Mouse (Mus musculus) MEL (cell line): Measurements from ENCODE around the gene Fndc7. TPM values are rescaled to one million over a fixed set of nuclear protein-coding genes. Genes with fewer than 3 reads are reported as not detected.
"Not testable (repeated sequence)": the region's sequence is repeated elsewhere in the genome, so short reads cannot be mapped to it uniquely, and the experiment has no call there.

Experiments
- DNase-seq: peaks from one replicate; pipeline ENCODE4 v3.0.0; 2011; ENCODE audit warnings: low read depth, low spot score
- H3K27ac ChIP-seq: 2 replicates; pipeline ENCODE4 v1.5.1; 2012; ENCODE audit warnings: low read depth, mild to moderate bottlenecking, control low read depth, low read length, moderate library complexity; ENCODE audit not compliant: control insufficient read depth
- H3K27me3 ChIP-seq, 2 experiments: fragments of 150-350 bp in 1 of 2; sonication (generic) in 1 of 2; 2 replicates each; pipeline ENCODE4 v1.6.1; 2012; ENCODE audit warnings: low read length in 2 of 2, mild to moderate bottlenecking in 2 of 2, improper control_type of control experiment in 1 of 2, moderate library complexity in 1 of 2; ENCODE audit not compliant: insufficient read depth in 2 of 2, control insufficient read depth in 1 of 2
- H3K36me3 ChIP-seq, 2 experiments: 2 replicates each; pipeline ENCODE4 v1.6.1; 2012 to 2014; ENCODE audit warnings: low read length in 2 of 2, improper control_type of control experiment in 1 of 2, inconsistent platforms in 1 of 2, mild to moderate bottlenecking in 1 of 2; ENCODE audit not compliant: insufficient read depth in 2 of 2, control insufficient read depth in 1 of 2
- H3K4me1 ChIP-seq, 2 experiments: fragments of 150-350 bp in 1 of 2; sonication (generic) in 1 of 2; 2 replicates each; pipeline ENCODE4 v1.6.1; 2012; ENCODE audit warnings: low read length in 2 of 2, improper control_type of control experiment in 1 of 2, mild to moderate bottlenecking in 1 of 2; ENCODE audit not compliant: insufficient read depth in 2 of 2, control insufficient read depth in 1 of 2
- H3K4me3 ChIP-seq, 2 experiments: fragments of 150-350 bp in 1 of 2; sonication (generic) in 1 of 2; 2 replicates each; pipeline ENCODE4 v1.5.1; 2012; ENCODE audit warnings: low read depth in 2 of 2, low read length in 2 of 2, mild to moderate bottlenecking in 2 of 2, moderate library complexity in 2 of 2, control low read depth in 1 of 2, improper control_type of control experiment in 1 of 2; ENCODE audit not compliant: control insufficient read depth in 1 of 2, insufficient read depth in 1 of 2
- H3K79me2 ChIP-seq: 2 replicates; pipeline ENCODE4 v1.6.1; 2012; ENCODE audit warnings: mild to moderate bottlenecking, low read length, moderate library complexity; ENCODE audit not compliant: control insufficient read depth, poor library complexity, insufficient read depth
- H3K9ac ChIP-seq: 2 replicates; pipeline ENCODE4 v1.6.1; 2012; ENCODE audit warnings: low read depth, mild to moderate bottlenecking, control low read depth, low read length, moderate library complexity; ENCODE audit not compliant: control insufficient read depth, poor library complexity, severe bottlenecking
- H3K9me3 ChIP-seq: fragments of 150-350 bp; sonication (generic); replicated peaks from 2 replicates; pipeline ENCODE4 v1.6.1; 2012; ENCODE audit warnings: mild to moderate bottlenecking, low read length, improper control_type of control experiment, moderate library complexity; ENCODE audit not compliant: insufficient read depth
- CHD1 ChIP-seq: IDR thresholded peaks from 2 replicates; pipeline ENCODE4 v1.6.1; 2012; ENCODE audit warnings: low read depth, mild to moderate bottlenecking, inconsistent platforms, low read length, improper control_type of control experiment
- CTCF ChIP-seq, 3 experiments: IDR thresholded peaks in 2 of 3; conservative IDR thresholded peaks in 1 of 3; 2 replicates each; pipeline ENCODE4 v1.5.1; 2011 to 2012; ENCODE audit warnings: low read length in 3 of 3, low read depth in 2 of 3, mild to moderate bottlenecking in 2 of 3, improper control_type of control experiment in 1 of 3, inconsistent platforms in 1 of 3, mixed read lengths in 1 of 3, moderate library complexity in 1 of 3; ENCODE audit not compliant: control insufficient read depth in 1 of 3, insufficient read depth in 1 of 3, poor library complexity in 1 of 3, severe bottlenecking in 1 of 3
- E2F4 ChIP-seq: IDR thresholded peaks from 2 replicates; pipeline ENCODE4 v1.6.1; 2011; ENCODE audit warnings: low read depth, low read length, improper control_type of control experiment, borderline replicate concordance
- EP300 ChIP-seq, 2 experiments: IDR thresholded peaks; 2 replicates each; pipeline ENCODE4 v1.6.1; 2011; ENCODE audit warnings: improper control_type of control experiment in 2 of 2, low read length in 2 of 2, low read depth in 1 of 2, mild to moderate bottlenecking in 1 of 2
- GABPA ChIP-seq: IDR thresholded peaks from 2 replicates; pipeline ENCODE4 v1.6.1; 2012; ENCODE audit warnings: low read depth, mild to moderate bottlenecking, inconsistent platforms, low read length, improper control_type of control experiment, moderate library complexity
- HCFC1 ChIP-seq: IDR thresholded peaks from 2 replicates; pipeline ENCODE4 v1.6.1; 2012; ENCODE audit warnings: low read depth, mild to moderate bottlenecking, inconsistent platforms, low read length, improper control_type of control experiment, moderate library complexity
- JUND ChIP-seq: IDR thresholded peaks from 2 replicates; pipeline ENCODE4 v1.6.1; 2011; ENCODE audit warnings: low read depth, mild to moderate bottlenecking, improper control_type of control experiment, low read length
- MAX ChIP-seq: IDR thresholded peaks from 2 replicates; pipeline ENCODE4 v1.6.1; 2011; ENCODE audit warnings: low read length, improper control_type of control experiment
- MXI1 ChIP-seq: IDR thresholded peaks from 2 replicates; pipeline ENCODE4 v1.6.1; 2011; ENCODE audit warnings: mild to moderate bottlenecking, low read depth, low read length, improper control_type of control experiment
- MYB ChIP-seq: IDR thresholded peaks from 2 replicates; pipeline ENCODE4 v1.6.1; 2011; ENCODE audit warnings: mild to moderate bottlenecking, low read depth, low read length, improper control_type of control experiment
- MYC ChIP-seq: IDR thresholded peaks from 2 replicates; pipeline ENCODE4 v1.6.1; 2011; ENCODE audit warnings: low read depth, mild to moderate bottlenecking, low read length, improper control_type of control experiment, moderate library complexity
- NELFE ChIP-seq: IDR thresholded peaks from 2 replicates; pipeline ENCODE4 v1.6.1; 2011; ENCODE audit warnings: low read depth, low read length, improper control_type of control experiment
- POLR2AphosphoS2 ChIP-seq: IDR thresholded peaks from 2 replicates; pipeline ENCODE4 v1.6.1; 2011; ENCODE audit warnings: low read length, improper control_type of control experiment
- POLR2AphosphoS5 ChIP-seq: IDR thresholded peaks from 2 replicates; pipeline ENCODE4 v1.6.1; 2012; ENCODE audit warnings: low read depth, borderline replicate concordance, mild to moderate bottlenecking, inconsistent platforms, low read length, moderate library complexity, mixed read lengths
- RAD21 ChIP-seq: IDR thresholded peaks from 2 replicates; pipeline ENCODE4 v1.6.1; 2011; ENCODE audit warnings: mild to moderate bottlenecking, low read depth, low read length, improper control_type of control experiment
- TBP ChIP-seq: IDR thresholded peaks from 2 replicates; pipeline ENCODE4 v1.8.0; 2011; ENCODE audit warnings: low read depth, low read length, improper control_type of control experiment
- USF1 ChIP-seq: IDR thresholded peaks from 2 replicates; pipeline ENCODE4 v1.6.1; 2014; ENCODE audit warnings: low read depth, mild to moderate bottlenecking, inconsistent platforms, low read length, improper control_type of control experiment, moderate library complexity
- USF2 ChIP-seq, 2 experiments: IDR thresholded peaks; 2 replicates each; pipeline ENCODE4 v1.6.1; 2011 to 2012; ENCODE audit warnings: improper control_type of control experiment in 2 of 2, low read length in 2 of 2, borderline replicate concordance in 1 of 2, inconsistent platforms in 1 of 2, low read depth in 1 of 2, mild to moderate bottlenecking in 1 of 2; ENCODE audit not compliant: insufficient read depth in 1 of 2
- ZC3H11A ChIP-seq: IDR thresholded peaks from 2 replicates; pipeline ENCODE4 v1.6.1; 2012; ENCODE audit warnings: low read depth, mild to moderate bottlenecking, inconsistent platforms, low read length, improper control_type of control experiment
- ZKSCAN1 ChIP-seq: IDR thresholded peaks from 2 replicates; pipeline ENCODE4 v1.6.1; 2012; ENCODE audit warnings: low read depth, mild to moderate bottlenecking, inconsistent platforms, low read length, improper control_type of control experiment, moderate library complexity
- ZNF384 ChIP-seq: IDR thresholded peaks from 2 replicates; pipeline ENCODE4 v1.6.1; 2012; ENCODE audit warnings: low read depth, mild to moderate bottlenecking, inconsistent platforms, low read length, improper control_type of control experiment
- polyA plus RNA-seq, 2 experiments: library from polyadenylated mRNA; stranded (reverse) in 1 of 2; unstranded in 1 of 2; fragments of >175 nt in 1 of 2; fragments of >200 nt in 1 of 2; gene quantifications; 2 replicates each; pipeline versions ENCODE4 v1.2.1 to v1.2.4; 2012; ENCODE audit warnings: low replicate concordance in 2 of 2, low read depth in 1 of 2; ENCODE audit not compliant: insufficient read length in 2 of 2, insufficient read depth in 1 of 2, missing spikeins in 1 of 2
- total RNA-seq: library from RNA; depleted of rRNA; stranded (reverse); fragments of 300-350 nt; gene quantifications from 2 replicates; pipeline ENCODE4 v1.2.3, GENCODE M21; 2012

The Fndc7 gene
- total and polyA plus RNA-seq, 3 experiments: 0.13 TPM; not detected in 2

- H3K79me2 ChIP-seq: no peaks in the 10 kb centered on the region
- TF ChIP-seq JUND: no peak
- TF ChIP-seq POLR2AphosphoS2: no peak
- TF ChIP-seq TBP: no peak
- TF ChIP-seq POLR2AphosphoS5: no peak
- H3K9me3 ChIP-seq: no peaks in the 10 kb centered on the region; the same call in 1 of the 2 replicates
- no peak overlapping the region for H3K4me3 ChIP-seq
- H3K27ac ChIP-seq: no peak overlapping the region
- no peak overlapping the region for H3K9ac ChIP-seq
- H3K27me3 ChIP-seq: peaks cover 0 to 2% of the 10 kb centered on the region in 2 experiments; a peak in 2 of 4 replicates
- peaks cover 0 to 5% of the 10 kb centered on the region in 2 experiments; a peak in 2 of 4 replicates for H3K36me3 ChIP-seq
- H3K4me1 ChIP-seq: no peaks in the 10 kb centered on the region
- no peak for DNase-seq
These were observed 26.7 kb downstream of the Fndc7 start for GRCm38 (mm10) chr3:108863091-108863490.

GRCm38 (mm10) chr3:108862282-108862681 lies 27.5 kb downstream of the Fndc7 start:
- not testable (repeated sequence) for H3K36me3 ChIP-seq, H3K27me3 ChIP-seq, H3K4me1 ChIP-seq, H3K4me3 ChIP-seq, H3K79me2 ChIP-seq, H3K9ac ChIP-seq, H3K27ac ChIP-seq, DNase-seq, H3K9me3 ChIP-seq

- peaks cover 0 to 5% of the 10 kb centered on the region in 2 experiments; a peak in 2 of 4 replicates for H3K36me3 ChIP-seq
- TF ChIP-seq MXI1 (no peak), GABPA (no peak), ZC3H11A (no peak), MYB (no peak), MAX (no peak), USF1 (no peak), HCFC1 (no peak), CTCF (IDR thresholded peaks at IDR 0.05 in 2 of 3, conservative IDR thresholded peaks at IDR 0.05 in 1 of 3; ENCODE audit: control insufficient read depth in 1 of 3, insufficient read depth in 1 of 3, low read depth in 2 of 3, low read length in 3 of 3, poor library complexity in 1 of 3, severe bottlenecking in 1 of 3) (no peak), E2F4 (no peak), MYC (no peak), USF2 (IDR thresholded peaks at IDR 0.05; ENCODE audit: borderline replicate concordance in 1 of 2, insufficient read depth in 1 of 2, low read depth in 1 of 2, low read length in 2 of 2) (no peak), CHD1 (no peak), ZKSCAN1 (no peak), EP300 (IDR thresholded peaks at IDR 0.05; ENCODE audit: low read depth in 1 of 2, low read length in 2 of 2) (no peak), RAD21 (no peak), ZNF384 (no peak), NELFE (no peak)
- H3K4me1 ChIP-seq: peaks cover 0 to 5% of the 10 kb centered on the region in 2 experiments; a peak in 1 of 4 replicates
- no peaks in the 10 kb centered on the region; a peak in 1 of 4 replicates for H3K27me3 ChIP-seq
- H3K79me2 ChIP-seq: no peaks in the 10 kb centered on the region
- H3K27ac ChIP-seq: no peak overlapping the region
- H3K4me3 ChIP-seq: no peak overlapping the region
- no peaks in the 10 kb centered on the region; the same call in 1 of the 2 replicates for H3K9me3 ChIP-seq
- no peak overlapping the region for H3K9ac ChIP-seq
- DNase-seq: peak; percentile 25
These were observed 29.0 kb downstream of the Fndc7 start for GRCm38 (mm10) chr3:108860786-108861185.
